Mouse (Mus musculus): ENCODE results near the gene Kdsr. TPM values are rescaled to one million over a fixed set of nuclear protein-coding genes. Genes with fewer than 3 reads are reported as not detected.
A peak's percentile ranks its signal among the peaks of the same experiment; 100 is the strongest.

Gene Kdsr
- total RNA-seq (2021): 10 to 100 TPM; 24.9 to 25.7 TPM

DNA sequence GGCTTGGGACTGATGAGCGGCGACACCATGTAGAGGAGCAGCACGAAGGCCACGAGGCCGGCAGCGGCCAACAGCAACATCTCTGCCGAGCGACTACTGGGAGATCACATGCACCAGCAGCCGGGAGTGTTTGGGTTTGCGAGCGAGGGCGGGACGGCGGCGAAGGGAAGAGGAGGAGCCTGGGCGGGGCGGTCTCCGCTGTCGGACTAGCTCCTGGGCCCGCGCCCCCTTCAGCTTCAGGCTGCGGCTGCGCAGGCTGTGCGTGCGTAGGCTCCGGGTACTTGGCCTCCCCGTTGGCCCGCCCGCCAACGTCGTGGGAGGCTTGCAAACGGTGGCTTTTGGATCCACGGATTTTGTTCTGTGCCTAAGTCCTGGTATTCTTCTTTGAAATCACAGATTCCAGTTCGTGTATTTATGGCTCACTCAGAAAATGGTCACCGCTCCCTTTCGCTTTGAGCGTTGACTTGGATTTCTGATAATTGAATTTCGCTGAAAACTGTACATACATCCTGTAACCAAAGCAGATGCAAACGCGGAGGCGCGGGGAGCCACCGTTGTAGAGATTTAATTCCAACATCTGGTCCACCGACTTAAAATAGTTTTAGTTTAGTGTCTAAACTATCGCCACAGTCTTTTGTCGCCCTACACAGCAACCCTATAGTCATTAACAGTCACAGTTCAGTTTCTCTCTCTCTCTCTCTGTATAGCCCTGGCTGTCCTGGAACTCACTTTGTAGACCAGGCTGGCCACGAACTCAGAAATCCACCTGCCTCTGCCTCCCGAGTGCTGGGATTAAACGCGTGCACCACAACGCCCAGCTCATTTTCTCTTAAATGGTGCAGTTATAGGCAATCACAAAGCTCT lies at the start of gene Kdsr:
TSS of gene Kdsr (minus strand) at position 156 of the 864 bp plus-strand sequence.
- peak; percentile 85 to 95 for DNase-seq (ENCODE audit: extremely low spot score in 1 of 2, low spot score in 1 of 2)

DNA sequence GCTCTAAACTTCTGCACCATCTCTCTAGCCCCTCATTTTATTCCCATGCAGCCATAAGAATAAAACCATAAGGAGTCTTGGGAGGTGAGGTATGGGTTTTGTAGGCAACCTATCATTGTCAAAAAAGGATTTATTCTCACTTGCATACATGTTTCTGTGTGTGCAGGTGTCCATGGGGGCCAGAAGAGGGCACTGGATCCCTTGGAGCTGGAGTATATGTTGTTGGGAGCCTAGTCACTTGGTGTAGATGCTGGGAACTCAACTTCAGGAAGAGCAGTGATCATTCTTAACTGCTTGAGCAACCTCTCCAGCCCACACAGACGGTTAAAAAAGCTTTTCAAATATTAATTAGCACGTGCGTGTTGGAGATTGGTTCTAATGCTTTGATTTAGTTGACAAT lies 40.4 kb upstream of the Kdsr start:
- DNase-seq (ENCODE audit: extremely low spot score in 1 of 2, low spot score in 1 of 2): no peak

DNA sequence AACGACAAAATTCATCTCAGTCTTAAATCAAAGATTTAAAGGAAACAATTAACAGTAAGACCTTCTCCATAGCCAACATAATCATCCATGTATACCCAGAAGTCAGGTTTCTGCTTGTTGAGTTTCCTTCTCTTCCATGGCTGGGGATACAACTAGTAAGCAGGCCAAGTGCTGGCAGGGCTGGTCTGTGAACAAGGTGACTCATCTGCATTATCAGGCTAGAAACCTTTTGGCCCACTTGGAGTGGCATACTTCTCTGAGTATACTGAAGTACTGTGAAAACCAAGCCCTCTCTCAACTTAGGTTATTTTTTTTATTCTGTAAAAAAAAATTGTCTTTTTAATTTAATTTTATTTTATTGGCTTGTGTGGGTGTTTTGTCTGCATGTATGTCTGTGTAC lies 39.9 kb upstream of the Kdsr start:
- no peak for DNase-seq (ENCODE audit: extremely low spot score in 1 of 2, low spot score in 1 of 2)

GRCm38 (mm10) chr1:106796987-106797779 lies 37.7 kb upstream of the Kdsr start:
- DNase-seq (ENCODE audit: extremely low spot score in 1 of 2, low spot score in 1 of 2): no peak

DNA sequence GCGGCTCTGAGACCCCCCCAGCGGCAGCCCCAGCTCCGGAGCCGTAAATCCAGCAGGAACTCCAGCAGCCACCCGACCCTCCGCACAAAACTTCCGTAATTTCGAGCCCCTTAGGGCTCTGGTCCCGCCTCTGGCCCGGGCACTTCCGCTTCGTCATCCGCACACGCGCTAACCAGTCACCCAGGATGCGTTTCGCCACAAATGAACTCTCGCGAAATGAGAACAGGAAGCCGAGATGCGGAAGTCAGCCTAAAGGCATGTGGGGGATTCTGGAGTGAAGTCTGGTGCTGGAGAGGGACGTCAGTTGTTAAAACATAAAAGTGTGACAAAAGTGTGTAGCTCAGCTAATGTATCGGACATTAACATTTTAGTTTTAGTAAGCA lies 37.0 kb upstream of the Kdsr start, which contains the start of gene Vps4b:
TSS of gene Vps4b (minus strand) at position 187 of the 383 bp plus-strand sequence.
- peak; percentile 79 to 82 for DNase-seq (ENCODE audit: extremely low spot score in 1 of 2, low spot score in 1 of 2)

DNA sequence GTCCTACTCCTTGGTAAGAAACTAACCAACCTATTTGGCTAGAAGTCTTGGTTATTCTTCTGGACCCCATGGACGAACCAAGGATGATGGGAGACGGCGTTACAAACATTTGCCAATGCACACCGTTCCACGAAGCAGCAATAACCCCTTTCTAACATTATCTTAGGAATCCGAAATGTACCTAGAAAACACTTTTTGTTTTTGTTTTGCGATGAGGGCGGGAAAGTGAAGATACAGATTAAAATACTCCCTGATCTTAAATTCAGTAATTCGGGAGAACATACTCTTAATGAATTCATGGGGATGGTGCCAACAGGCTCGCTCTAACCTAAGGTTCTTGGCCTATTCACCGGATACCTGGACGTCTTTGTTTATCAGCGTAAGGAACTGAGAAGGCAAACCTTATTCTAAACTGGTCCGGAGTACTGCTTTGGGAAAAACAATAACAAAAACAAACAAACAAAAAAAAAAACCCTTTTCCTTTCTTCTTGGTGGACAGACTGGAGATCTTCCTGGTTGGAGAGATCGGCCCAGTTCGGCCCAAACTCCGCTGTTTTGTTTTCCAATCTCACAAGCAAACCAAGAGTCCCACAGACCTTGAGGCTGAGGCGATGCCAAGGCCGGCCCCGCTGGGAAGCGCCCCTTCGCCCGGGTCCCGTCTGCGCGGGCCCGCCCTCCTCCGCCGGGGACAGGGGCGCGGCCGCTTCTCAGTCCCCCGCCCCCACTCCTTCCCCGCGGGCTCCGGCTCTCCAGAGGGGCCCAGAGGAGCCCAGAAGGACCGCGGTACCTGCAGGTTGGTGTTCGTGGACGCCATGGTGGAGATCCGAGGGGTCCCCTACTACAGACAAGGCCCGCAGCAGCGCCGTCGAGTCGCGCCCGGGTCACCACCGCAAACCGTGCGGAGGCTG lies 36.4 kb upstream of the Kdsr start:
- no peak for DNase-seq (ENCODE audit: extremely low spot score in 1 of 2, low spot score in 1 of 2)

- DNase-seq (ENCODE audit: extremely low spot score in 1 of 2, low spot score in 1 of 2): no peak
Measured at GRCm38 (mm10) chr1:106774896-106775295, 15.4 kb upstream of the Kdsr start.

GRCm38 (mm10) chr1:106774092-106774491 lies 14.6 kb upstream of the Kdsr start:
- DNase-seq (ENCODE audit: extremely low spot score in 1 of 2, low spot score in 1 of 2): no peak

DNA sequence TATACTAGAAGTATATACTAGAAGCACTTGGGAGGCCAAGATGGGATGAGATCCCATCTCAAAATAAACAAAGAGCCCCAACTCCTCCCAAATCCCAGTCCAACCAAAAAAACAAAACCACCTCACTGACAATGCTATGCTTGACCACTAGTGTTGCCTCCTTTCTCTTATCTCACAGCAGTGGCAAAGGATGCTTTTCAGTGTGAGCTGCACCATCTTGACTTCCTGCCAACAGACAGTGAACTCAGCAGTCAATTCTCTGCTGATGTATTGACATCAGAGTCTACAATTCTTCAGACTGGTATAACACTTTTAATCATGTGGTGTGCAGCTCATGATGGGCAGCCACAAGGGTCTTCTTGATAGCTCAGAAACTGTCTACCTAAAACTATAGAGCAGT lies 9.2 kb upstream of the Kdsr start:
- DNase-seq (ENCODE audit: extremely low spot score in 1 of 2, low spot score in 1 of 2): no peak

GRCm38 (mm10) chr1:106765771-106766170 lies 6.2 kb upstream of the Kdsr start:
- DNase-seq (ENCODE audit: extremely low spot score in 1 of 2, low spot score in 1 of 2): no peak

GRCm38 (mm10) chr1:106764846-106765245 lies 5.3 kb upstream of the Kdsr start:
- DNase-seq (ENCODE audit: extremely low spot score in 1 of 2, low spot score in 1 of 2): no peak

DNA sequence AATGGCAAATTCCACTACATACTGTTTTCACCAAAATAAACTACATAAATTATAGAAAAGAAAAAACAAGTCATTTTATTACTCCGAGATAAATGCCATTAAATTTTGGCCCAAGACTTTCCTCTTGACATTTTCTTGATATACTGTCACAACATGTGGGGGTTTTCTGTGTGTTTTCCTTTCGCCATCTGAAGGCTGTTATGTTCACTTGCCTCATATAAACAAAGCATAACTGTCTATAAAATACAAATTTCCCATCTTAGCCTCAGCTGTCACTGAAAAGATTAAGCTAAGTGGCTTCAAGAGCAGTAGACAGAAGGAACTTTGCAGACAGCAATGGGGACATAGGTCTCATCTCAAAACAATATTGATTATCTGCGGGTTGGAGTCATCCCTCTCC lies 4.8 kb upstream of the Kdsr start:
- DNase-seq (ENCODE audit: extremely low spot score in 1 of 2, low spot score in 1 of 2): no peak

DNA sequence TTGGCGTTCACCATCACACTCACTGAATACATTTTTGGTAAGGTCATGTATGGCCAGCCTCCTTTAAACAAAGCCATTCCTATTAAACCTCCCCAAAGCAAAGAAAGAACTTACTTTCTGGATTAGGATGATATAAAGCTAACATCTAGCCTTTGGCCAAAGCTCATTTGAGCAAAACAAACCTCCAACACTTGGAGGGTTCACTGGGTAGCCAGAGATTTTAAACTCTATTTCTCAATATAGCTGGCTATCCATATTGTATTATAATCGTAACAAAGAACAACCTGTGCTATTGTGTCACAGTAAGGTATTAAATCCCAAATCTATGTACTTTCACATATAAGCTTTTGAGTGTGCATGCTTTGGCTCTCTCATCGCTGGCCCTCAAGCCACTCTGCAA lies 1.2 kb upstream of the Kdsr start:
- DNase-seq (ENCODE audit: extremely low spot score in 1 of 2, low spot score in 1 of 2): no peak

DNA sequence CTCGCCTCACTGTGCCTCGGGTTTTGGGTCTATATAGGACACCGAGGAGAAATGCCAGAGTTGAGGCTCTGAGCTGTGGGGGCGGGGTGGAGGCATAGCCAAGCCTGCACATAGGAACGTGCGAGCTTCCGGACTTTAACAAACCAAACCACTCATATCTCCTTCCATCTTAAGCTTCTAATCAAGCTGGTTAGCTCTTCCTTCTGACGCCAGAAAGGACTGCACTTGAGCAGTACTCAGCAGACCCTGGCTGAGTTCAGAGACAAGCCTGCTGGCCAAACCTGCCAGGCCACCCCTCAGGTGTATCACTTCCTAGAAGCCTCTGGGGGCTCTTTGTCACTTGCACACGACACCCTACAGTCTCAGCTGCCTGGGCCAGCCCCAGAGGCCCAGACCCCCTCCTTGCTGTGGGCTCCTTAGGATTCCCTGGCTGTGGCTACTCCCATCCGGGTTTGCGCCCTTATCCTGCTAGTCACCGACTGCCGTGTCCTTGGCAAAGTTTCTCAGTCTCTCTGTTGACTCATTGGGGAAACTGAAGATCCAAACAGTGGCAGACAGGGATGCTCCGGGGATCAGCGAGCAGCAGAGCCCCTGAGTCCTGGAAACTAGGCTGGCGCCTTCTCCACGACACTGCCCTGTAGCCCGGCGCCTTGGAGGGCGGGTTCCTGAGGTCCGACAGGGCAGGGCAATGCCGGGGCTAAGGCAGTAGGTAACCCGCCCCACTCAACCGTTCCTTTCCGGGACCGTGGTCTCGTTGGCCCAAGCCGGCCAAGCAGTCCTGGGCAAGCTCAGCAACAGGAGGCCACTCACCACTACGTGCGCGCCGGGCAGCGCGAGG lies 574 bp downstream of the Kdsr start:
- peak; percentile 8 to 11 for DNase-seq (ENCODE audit: extremely low spot score in 1 of 2, low spot score in 1 of 2)

GRCm38 (mm10) chr1:106756633-106757032 lies 2.9 kb downstream of the Kdsr start:
- DNase-seq (ENCODE audit: extremely low spot score in 1 of 2, low spot score in 1 of 2): no peak

DNA sequence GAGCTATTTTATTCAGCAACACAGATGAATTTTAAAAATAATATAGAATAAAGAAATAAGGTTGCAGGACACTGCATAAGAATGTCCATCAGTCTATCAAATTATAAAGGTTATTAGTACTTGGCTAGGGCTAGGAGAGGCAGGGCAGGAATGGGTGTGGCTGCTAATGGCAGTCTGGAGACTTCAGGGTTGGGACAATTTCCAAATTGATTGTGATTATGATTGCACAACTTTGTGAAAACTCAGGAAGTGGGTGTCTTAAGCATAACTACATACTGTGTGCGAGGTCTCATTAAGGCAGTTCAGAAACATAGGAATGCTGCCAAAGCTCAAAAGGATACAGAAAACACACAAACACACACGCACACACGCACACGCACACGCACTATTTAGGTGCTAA lies 7.5 kb downstream of the Kdsr start:
- DNase-seq (ENCODE audit: extremely low spot score in 1 of 2, low spot score in 1 of 2): no peak

GRCm38 (mm10) chr1:106750656-106751055 lies 8.9 kb downstream of the Kdsr start:
- DNase-seq (ENCODE audit: extremely low spot score in 1 of 2, low spot score in 1 of 2): no peak

DNA sequence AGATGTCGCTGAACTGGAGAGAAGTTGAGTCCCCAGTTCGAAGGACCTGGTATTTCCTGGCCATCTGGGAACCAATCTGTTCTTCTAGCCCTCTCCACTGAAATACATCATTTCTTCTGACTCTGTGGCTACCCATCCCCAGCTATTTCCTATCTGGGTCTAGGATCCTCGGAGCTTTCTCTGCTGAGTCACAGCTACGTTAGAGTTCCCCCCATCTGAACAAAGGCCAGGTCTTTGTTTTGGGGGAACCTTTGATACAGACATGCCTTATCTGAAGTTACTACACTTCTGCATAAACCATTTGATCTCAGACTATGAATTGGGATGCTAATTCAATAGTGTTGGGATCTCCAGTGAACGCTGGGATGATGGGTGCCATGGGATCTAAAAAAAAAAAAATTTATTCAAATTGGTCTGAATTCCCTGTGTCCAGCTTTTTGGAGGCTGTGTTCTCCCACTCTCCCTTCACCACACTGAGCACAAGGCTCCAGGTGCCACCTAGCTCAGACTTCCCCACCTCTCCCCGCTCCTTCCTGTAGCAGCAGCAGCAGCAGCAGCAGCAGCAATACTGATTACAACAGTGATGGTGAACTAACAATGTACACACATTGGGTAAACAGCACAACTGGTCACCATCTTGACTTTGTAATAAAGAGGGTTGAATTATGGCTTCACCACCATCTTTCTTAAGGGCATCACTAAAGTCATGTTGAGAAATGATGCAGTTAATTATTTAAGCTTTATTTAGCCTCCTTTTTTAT lies 10.8 kb downstream of the Kdsr start:
- DNase-seq (ENCODE audit: extremely low spot score in 1 of 2, low spot score in 1 of 2): no peak

DNA sequence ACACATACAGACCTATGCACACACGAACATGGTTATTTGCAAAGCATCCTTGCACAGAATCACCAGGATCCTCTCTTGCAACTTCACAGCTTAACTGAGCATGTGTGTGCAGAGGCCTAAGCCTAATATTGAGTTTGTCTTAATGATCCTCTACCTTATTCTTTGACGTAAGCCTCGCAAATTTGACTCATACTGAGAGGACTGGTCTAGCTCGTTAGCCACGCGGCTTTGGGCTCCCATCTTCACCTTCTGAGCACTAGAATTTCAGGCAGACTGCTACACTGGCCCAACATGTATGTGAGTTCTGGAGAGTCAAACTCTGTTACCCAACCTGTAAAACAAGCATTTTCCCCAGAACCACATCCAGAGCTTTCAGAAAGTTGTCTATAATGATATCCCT lies 16.5 kb downstream of the Kdsr start:
- DNase-seq (ENCODE audit: extremely low spot score in 1 of 2, low spot score in 1 of 2): no peak

Data from layer of hippocampus, postnatal 25 days (tissue).